Mouse (Mus musculus) megakaryocyte, embryonic 14.5 days (primary cell): ENCODE measurements around the gene Scgb3a1.

Experiments
- FLI1 ChIP-seq: IDR thresholded peaks from 2 replicates; pipeline ENCODE4 v1.6.1; 2012; ENCODE audit warnings: low read length, inconsistent platforms, mixed read lengths
- GATA1 ChIP-seq: IDR thresholded peaks from 3 replicates; pipeline ENCODE4 v1.6.1; 2012; ENCODE audit warnings: mixed read lengths, low read length, inconsistent platforms, borderline replicate concordance

GRCm38 (mm10) chr11:49713336-49714334, 50.2 kb downstream of the Scgb3a1 start:
- TF ChIP-seq GATA1 (no peak), FLI1 (no peak)
